Mouse (Mus musculus): ENCODE measurements around the gene Pnrc2.

DNA sequence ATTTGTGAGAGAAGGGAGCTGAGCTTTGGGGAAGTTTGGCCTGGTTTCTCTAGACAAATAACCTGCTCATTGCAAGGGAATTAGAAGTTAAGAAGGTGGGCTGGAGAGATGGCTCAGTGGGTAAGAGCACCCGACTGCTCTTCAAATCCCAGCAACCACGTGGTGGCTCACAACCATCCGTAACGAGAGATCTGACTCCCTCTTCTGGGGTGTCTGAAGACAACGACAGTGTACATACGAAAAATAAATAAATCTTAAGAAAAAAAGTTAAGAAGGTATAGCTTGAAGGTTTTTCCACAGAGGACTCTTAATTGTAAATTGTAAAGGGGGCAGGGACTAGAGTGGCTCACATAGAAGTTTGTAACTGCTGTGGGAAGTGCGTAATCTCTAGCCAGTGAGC lies 1.9 kb upstream of the Pnrc2 start:
- TF ChIP-seq CTCF (IDR thresholded peaks at IDR 0.05 in 2 of 3, conservative IDR thresholded peaks at IDR 0.05 in 1 of 3; ENCODE audit: control insufficient read depth in 1 of 3, insufficient read depth in 1 of 3, low read depth in 2 of 3, low read length in 3 of 3, poor library complexity in 1 of 3, severe bottlenecking in 1 of 3) = peak in 1 of 3 experiments; percentile 4; a peak in 1 of 6 replicates
- TF ChIP-seq USF1 (IDR thresholded peaks at IDR 0.05; ENCODE audit: low read depth, low read length) = peak; percentile 75
- TF ChIP-seq POLR2A (IDR thresholded peaks at IDR 0.05; ENCODE audit: control insufficient read depth in 1 of 2, insufficient read depth in 1 of 2, low read depth in 1 of 2, low read length in 2 of 2, poor library complexity in 1 of 2) = no peak
- TF ChIP-seq GATA1 (IDR thresholded peaks at IDR 0.05; ENCODE audit: low read depth, low read length) = no peak
- no peak for TF ChIP-seq JUND (IDR thresholded peaks at IDR 0.05; ENCODE audit: low read depth, low read length)
- peak; percentile 78 for TF ChIP-seq MXI1 (IDR thresholded peaks at IDR 0.05; ENCODE audit: low read depth, low read length)
- TF ChIP-seq RAD21 (IDR thresholded peaks at IDR 0.05; ENCODE audit: low read depth, low read length) = no peak
- TF ChIP-seq HCFC1 (IDR thresholded peaks at IDR 0.05; ENCODE audit: low read depth, low read length) = no peak

All from MEL (cell line).